Mouse (Mus musculus): ENCODE data around the gene 5730522E02Rik. TPM values are rescaled to one million over a fixed set of nuclear protein-coding genes. Genes with fewer than 3 reads are reported as not detected.
A peak's percentile ranks its signal among the peaks of the same experiment; 100 is the strongest.

Gene 5730522E02Rik
- polyA plus RNA-seq, 1 experiment, result 0.29 TPM

DNA sequence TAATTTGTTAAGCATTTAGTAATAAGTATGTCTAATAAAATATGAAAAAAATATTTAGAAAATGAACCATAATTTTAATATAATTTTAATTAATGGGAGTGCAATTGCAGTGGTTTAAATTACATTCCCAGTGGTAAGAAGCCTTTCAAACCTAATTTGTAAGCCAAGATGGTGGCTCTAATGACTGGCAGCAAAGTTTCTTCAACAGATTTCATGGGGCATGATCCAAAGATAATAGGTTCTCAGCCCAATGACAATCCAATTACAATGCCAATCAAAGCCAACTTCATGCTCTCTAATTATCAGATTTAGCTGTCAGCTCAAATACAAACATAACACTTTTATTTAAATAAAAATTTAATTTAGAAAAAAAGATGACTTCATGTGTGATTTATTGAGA lies 337.6 kb downstream of the 5730522E02Rik start:
- H3K27ac ChIP-seq (ENCODE audit: insufficient read depth, low read length), result no peak overlapping the region
- no peak for TF ChIP-seq CTCF (IDR thresholded peaks at IDR 0.05; ENCODE audit: extremely low read depth, insufficient read depth, insufficient read length, insufficient replicate concordance)
- TF ChIP-seq POLR2A (IDR thresholded peaks at IDR 0.05; ENCODE audit: low read depth, low read length), result no peak
- H3K36me3 ChIP-seq (ENCODE audit: control insufficient read depth, insufficient read depth, low read length), result no peaks in the 10 kb centered on the region
- no peaks in the 10 kb centered on the region for H3K27me3 ChIP-seq (ENCODE audit: control insufficient read depth, insufficient read depth, low read length)
- H3K4me3 ChIP-seq (ENCODE audit: extremely low read depth, insufficient read depth, insufficient read length), result no peak overlapping the region
- DNase-seq (ENCODE audit: low read depth in 1 of 2, low spot score in 2 of 2), result no peak
- no peaks in the 10 kb centered on the region for H3K4me1 ChIP-seq (ENCODE audit: control insufficient read depth, insufficient read depth, insufficient read length)

GRCm38 (mm10) chr11:25872317-25872716 lies 338.2 kb downstream of the 5730522E02Rik start:
- no peak for DNase-seq (ENCODE audit: low read depth in 1 of 2, low spot score in 2 of 2)
- Histone ChIP-seq H3K4me3 (ENCODE audit: extremely low read depth, insufficient read depth, insufficient read length) (no peak overlapping the region), H3K4me1 (ENCODE audit: control insufficient read depth, insufficient read depth, insufficient read length) (no peaks in the 10 kb centered on the region), H3K27ac (ENCODE audit: insufficient read depth, low read length) (no peak overlapping the region), H3K36me3 (ENCODE audit: control insufficient read depth, insufficient read depth, low read length) (no peaks in the 10 kb centered on the region), H3K27me3 (ENCODE audit: control insufficient read depth, insufficient read depth, low read length) (no peaks in the 10 kb centered on the region)
- 49% methylated on average over 4 of the region's 4 CpGs for WGBS
- no peak for TF ChIP-seq CTCF (IDR thresholded peaks at IDR 0.05; ENCODE audit: extremely low read depth, insufficient read depth, insufficient read length, insufficient replicate concordance)
- no peak for TF ChIP-seq POLR2A (IDR thresholded peaks at IDR 0.05; ENCODE audit: low read depth, low read length)

DNA sequence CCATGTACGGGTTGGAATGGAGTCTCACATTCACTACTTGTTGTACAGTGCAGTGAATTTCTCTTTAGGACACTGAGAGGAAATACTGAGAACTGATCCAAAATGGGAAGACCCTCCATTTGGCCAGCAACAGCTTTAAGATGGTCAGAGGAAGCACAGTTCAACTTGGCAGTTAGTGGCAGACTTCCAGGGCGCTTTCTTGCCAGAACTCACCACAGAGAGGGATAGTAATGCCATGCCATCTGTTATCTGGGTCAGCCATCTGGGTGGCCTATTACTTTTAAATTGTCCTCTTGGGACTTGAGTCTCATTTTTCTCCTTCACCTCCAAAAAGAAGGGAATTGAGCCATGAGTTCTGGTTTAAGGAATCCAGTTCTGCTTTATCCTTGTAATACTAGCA lies 344.3 kb downstream of the 5730522E02Rik start:
- no peaks in the 10 kb centered on the region for H3K4me1 ChIP-seq (ENCODE audit: control insufficient read depth, insufficient read depth, insufficient read length)
- DNase-seq (ENCODE audit: low read depth in 1 of 2, low spot score in 2 of 2), result no peak
- 71% methylated on average over 2 of the region's 2 CpGs for WGBS
- no peaks in the 10 kb centered on the region for H3K27me3 ChIP-seq (ENCODE audit: control insufficient read depth, insufficient read depth, low read length)
- TF ChIP-seq POLR2A (IDR thresholded peaks at IDR 0.05; ENCODE audit: low read depth, low read length) (no peak), CTCF (IDR thresholded peaks at IDR 0.05; ENCODE audit: extremely low read depth, insufficient read depth, insufficient read length, insufficient replicate concordance) (no peak)
- H3K4me3 ChIP-seq (ENCODE audit: extremely low read depth, insufficient read depth, insufficient read length), result no peak overlapping the region
- no peaks in the 10 kb centered on the region for H3K36me3 ChIP-seq (ENCODE audit: control insufficient read depth, insufficient read depth, low read length)
- no peak overlapping the region for H3K27ac ChIP-seq (ENCODE audit: insufficient read depth, low read length)

DNA sequence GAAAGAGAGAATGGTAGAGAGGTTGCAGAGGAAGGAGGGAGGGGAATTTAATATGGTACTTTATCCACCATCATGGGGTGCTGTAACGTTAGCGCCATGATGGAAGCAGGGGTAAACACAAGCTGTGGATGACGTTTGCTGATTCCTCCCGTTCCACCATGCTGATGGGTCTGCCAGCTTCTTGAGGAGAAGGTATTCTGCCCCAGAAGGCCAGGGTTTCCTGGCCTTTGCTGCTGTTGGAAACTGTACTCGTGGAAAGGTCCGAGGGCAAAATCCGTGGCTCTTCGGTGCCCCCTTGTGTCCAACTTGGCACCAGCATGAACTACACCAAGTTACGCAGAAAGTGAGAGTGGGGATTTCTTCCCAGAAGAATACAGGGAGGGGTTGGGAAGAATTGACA lies 347.9 kb downstream of the 5730522E02Rik start:
- TF ChIP-seq POLR2A (IDR thresholded peaks at IDR 0.05; ENCODE audit: low read depth, low read length), result no peak
- TF ChIP-seq CTCF (IDR thresholded peaks at IDR 0.05; ENCODE audit: extremely low read depth, insufficient read depth, insufficient read length, insufficient replicate concordance), result peak; percentile 74; the same call in 1 of the 2 replicates
- WGBS, result 18% methylated on average over 9 of the region's 9 CpGs
- H3K27ac ChIP-seq (ENCODE audit: insufficient read depth, low read length), result no peak overlapping the region
- peak in 1 of 2 experiments; percentile 46 for DNase-seq (ENCODE audit: low read depth in 1 of 2, low spot score in 2 of 2)
- no peaks in the 10 kb centered on the region for H3K27me3 ChIP-seq (ENCODE audit: control insufficient read depth, insufficient read depth, low read length)
- no peak overlapping the region for H3K4me3 ChIP-seq (ENCODE audit: extremely low read depth, insufficient read depth, insufficient read length)
- no peaks in the 10 kb centered on the region for H3K4me1 ChIP-seq (ENCODE audit: control insufficient read depth, insufficient read depth, insufficient read length)
- no peaks in the 10 kb centered on the region for H3K36me3 ChIP-seq (ENCODE audit: control insufficient read depth, insufficient read depth, low read length)

DNA sequence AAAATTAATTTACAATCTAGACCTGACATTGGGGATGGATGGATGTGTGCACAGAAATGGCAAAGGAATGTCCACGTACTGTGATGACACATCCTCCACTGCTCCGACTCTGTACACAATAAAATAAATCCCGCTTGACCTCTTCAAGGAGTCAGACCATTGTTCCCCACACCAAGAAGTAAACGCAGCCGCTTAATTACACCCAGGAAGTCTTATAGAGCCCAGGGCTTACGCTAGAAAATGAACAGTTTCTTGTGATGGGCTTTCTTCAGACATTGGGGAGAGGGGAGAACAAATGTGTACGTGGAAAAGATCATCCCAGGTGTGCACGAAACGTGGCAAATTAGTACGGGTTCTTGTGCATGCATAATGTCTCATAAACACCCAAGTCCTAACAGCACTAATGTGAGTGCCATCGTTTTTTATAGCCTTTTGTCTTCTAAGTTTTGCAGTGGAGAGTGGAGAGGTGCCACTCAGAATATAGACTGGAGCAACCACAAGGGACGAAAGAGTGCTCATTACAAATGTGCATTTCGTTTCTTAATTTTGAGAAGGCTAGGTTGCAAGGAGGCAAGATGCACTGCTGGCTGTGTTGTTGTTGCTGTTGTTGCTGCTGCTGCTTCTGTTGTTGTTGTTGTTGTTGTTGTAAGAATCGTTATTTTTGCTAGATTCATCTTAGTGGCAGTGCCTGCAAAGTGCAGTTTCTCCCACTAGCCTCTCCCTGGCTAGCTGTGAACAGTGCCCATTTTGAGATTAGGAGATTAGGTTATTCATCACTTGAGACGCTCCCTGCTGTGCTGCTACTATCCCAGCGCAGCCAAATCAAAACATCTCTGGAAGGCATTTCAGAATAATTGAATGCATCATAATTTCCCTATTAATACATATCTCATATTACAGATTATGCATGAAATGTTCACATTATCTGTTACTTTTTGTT lies 353.7 kb downstream of the 5730522E02Rik start:
- DNase-seq (ENCODE audit: low read depth in 1 of 2, low spot score in 2 of 2), result no peak
- 78% methylated on average over 16 of the region's 16 CpGs for WGBS
- Histone ChIP-seq H3K27ac (ENCODE audit: insufficient read depth, low read length) (no peak overlapping the region), H3K36me3 (ENCODE audit: control insufficient read depth, insufficient read depth, low read length) (no peaks in the 10 kb centered on the region), H3K4me3 (ENCODE audit: extremely low read depth, insufficient read depth, insufficient read length) (no peak overlapping the region), H3K4me1 (ENCODE audit: control insufficient read depth, insufficient read depth, insufficient read length) (no peaks in the 10 kb centered on the region), H3K27me3 (ENCODE audit: control insufficient read depth, insufficient read depth, low read length) (no peaks in the 10 kb centered on the region)
- TF ChIP-seq POLR2A (IDR thresholded peaks at IDR 0.05; ENCODE audit: low read depth, low read length) (no peak), CTCF (IDR thresholded peaks at IDR 0.05; ENCODE audit: extremely low read depth, insufficient read depth, insufficient read length, insufficient replicate concordance) (no peak)

DNA sequence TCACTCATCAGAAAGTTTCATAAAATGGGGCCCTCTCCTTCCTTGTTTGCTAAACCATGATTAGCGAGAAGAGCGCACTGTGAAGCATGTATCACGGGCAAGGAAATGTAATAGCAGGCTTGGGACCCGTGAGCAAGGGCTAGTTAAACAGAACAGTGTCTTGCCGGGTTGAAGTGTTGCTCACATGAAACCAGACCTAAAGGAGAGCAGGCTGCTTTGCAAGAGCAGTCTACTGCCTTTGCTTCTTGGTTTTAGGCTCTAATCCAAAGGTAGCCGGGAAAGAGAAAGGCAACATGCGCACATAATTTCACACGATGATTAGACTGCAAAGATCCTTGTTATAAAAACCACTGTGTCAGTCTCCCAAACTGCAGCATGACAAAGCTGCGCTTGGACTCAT lies 354.8 kb downstream of the 5730522E02Rik start:
- Histone ChIP-seq H3K27me3 (ENCODE audit: control insufficient read depth, insufficient read depth, low read length) (no peaks in the 10 kb centered on the region), H3K4me3 (ENCODE audit: extremely low read depth, insufficient read depth, insufficient read length) (no peak overlapping the region), H3K36me3 (ENCODE audit: control insufficient read depth, insufficient read depth, low read length) (no peaks in the 10 kb centered on the region), H3K27ac (ENCODE audit: insufficient read depth, low read length) (no peak overlapping the region), H3K4me1 (ENCODE audit: control insufficient read depth, insufficient read depth, insufficient read length) (no peaks in the 10 kb centered on the region)
- WGBS, result 86% methylated on average over 9 of the region's 9 CpGs
- no peak for DNase-seq (ENCODE audit: low read depth in 1 of 2, low spot score in 2 of 2)
- TF ChIP-seq CTCF (IDR thresholded peaks at IDR 0.05; ENCODE audit: extremely low read depth, insufficient read depth, insufficient read length, insufficient replicate concordance), result no peak
- TF ChIP-seq POLR2A (IDR thresholded peaks at IDR 0.05; ENCODE audit: low read depth, low read length), result no peak

GRCm38 (mm10) chr11:25854216-25854615 lies 356.3 kb downstream of the 5730522E02Rik start:
- DNase-seq (ENCODE audit: low read depth in 1 of 2, low spot score in 2 of 2), result no peak
- Histone ChIP-seq H3K36me3 (ENCODE audit: control insufficient read depth, insufficient read depth, low read length) (no peaks in the 10 kb centered on the region), H3K4me3 (ENCODE audit: extremely low read depth, insufficient read depth, insufficient read length) (no peak overlapping the region), H3K4me1 (ENCODE audit: control insufficient read depth, insufficient read depth, insufficient read length) (peaks cover 2% of the 10 kb centered on the region; the same call in 1 of the 2 replicates), H3K27ac (ENCODE audit: insufficient read depth, low read length) (no peak overlapping the region), H3K27me3 (ENCODE audit: control insufficient read depth, insufficient read depth, low read length) (no peaks in the 10 kb centered on the region)
- TF ChIP-seq POLR2A (IDR thresholded peaks at IDR 0.05; ENCODE audit: low read depth, low read length) (no peak), CTCF (IDR thresholded peaks at IDR 0.05; ENCODE audit: extremely low read depth, insufficient read depth, insufficient read length, insufficient replicate concordance) (no peak)
- WGBS, result 93% methylated on average over 10 of the region's 10 CpGs
